Mouse (Mus musculus) forebrain, embryonic 15.5 days (tissue): ENCODE results near the gene Aldh1a1. TPM values are rescaled to one million over a fixed set of nuclear protein-coding genes. Genes with fewer than 3 reads are reported as not detected.

ENCODE experiments used
- ATAC-seq: fragments of 200-750 bp; cut with Nextera tagmentation; replicated peaks from 2 replicates; pipeline ENCODE4 v1.8.0; 2017; ENCODE audit warnings: mild to moderate bottlenecking, moderate TSS enrichment, moderate library complexity
- H3K27ac ChIP-seq: fragments of 300-500 bp; sonication (generic); replicated peaks from 2 replicates; pipeline ENCODE4 v1.5.1; 2015; ENCODE audit warnings: mild to moderate bottlenecking, inconsistent platforms
- H3K27me3 ChIP-seq: fragments of 300-500 bp; sonication (generic); 2 replicates; pipeline ENCODE4 v1.6.1; 2015; ENCODE audit warnings: inconsistent platforms
- H3K36me3 ChIP-seq: fragments of 300-500 bp; sonication (generic); 2 replicates; pipeline ENCODE4 v1.6.1; 2015; ENCODE audit warnings: mild to moderate bottlenecking, inconsistent platforms
- H3K4me1 ChIP-seq: fragments of 300-500 bp; sonication (generic); 2 replicates; pipeline ENCODE4 v1.6.1; 2015; ENCODE audit warnings: inconsistent platforms
- H3K4me2 ChIP-seq: fragments of 300-500 bp; sonication (generic); replicated peaks from 2 replicates; pipeline ENCODE4 v1.6.1; 2015; ENCODE audit warnings: mild to moderate bottlenecking, inconsistent platforms
- H3K4me3 ChIP-seq: fragments of 300-500 bp; sonication (generic); 2 replicates; pipeline ENCODE4 v1.5.1; 2015; ENCODE audit warnings: mild to moderate bottlenecking, inconsistent platforms
- H3K9ac ChIP-seq: fragments of 300-500 bp; sonication (generic); replicated peaks from 2 replicates; pipeline ENCODE4 v1.6.1; 2015; ENCODE audit warnings: mild to moderate bottlenecking, inconsistent platforms
- H3K9me3 ChIP-seq: fragments of 300-500 bp; sonication (generic); 2 replicates; pipeline ENCODE4 v1.6.1; 2016; ENCODE audit warnings: inconsistent platforms
- WGBS: fragments of 180-500 bp; shearing (Covaris S2); methylation state at CpG from one replicate; pipeline ENCODE4 v1.1.7; 2015; ENCODE audit warnings: mixed read lengths; 5-methylcytosine and 5-hydroxymethylcytosine counted together
- polyA plus RNA-seq: library from polyadenylated mRNA; unstranded; fragments of >200 nt; fragmentation: Nextera tagmentation; extraction: Ambion mirVana; gene quantifications from 2 replicates; pipeline ENCODE4 v1.2.1, GENCODE M21; 2015

Gene Aldh1a1
- polyA plus RNA-seq, 1 experiment from 2014 or later, result 0.45 TPM

- no peak overlapping the region for H3K4me2 ChIP-seq
- no peak overlapping the region for H3K9ac ChIP-seq
- H3K9me3 ChIP-seq, result no peaks in the 10 kb centered on the region
- no peaks in the 10 kb centered on the region for H3K4me1 ChIP-seq
- H3K4me3 ChIP-seq, result no peak overlapping the region
- ATAC-seq, result no peak
- H3K36me3 ChIP-seq, result no peaks in the 10 kb centered on the region
- no peaks in the 10 kb centered on the region for H3K27me3 ChIP-seq
- no peak overlapping the region for H3K27ac ChIP-seq
These were observed 66.0 kb downstream of the Aldh1a1 start for GRCm38 (mm10) chr19:20558544-20558943.

- no peaks in the 10 kb centered on the region for H3K27me3 ChIP-seq
- ATAC-seq, result no peak
These were observed 66.4 kb downstream of the Aldh1a1 start for GRCm38 (mm10) chr19:20558952-20559351.

GRCm38 (mm10) chr19:20559952-20560351 is 67.4 kb downstream of the Aldh1a1 start:
- H3K4me2 ChIP-seq, result no peak overlapping the region
- H3K27me3 ChIP-seq, result no peaks in the 10 kb centered on the region
- no peaks in the 10 kb centered on the region for H3K4me1 ChIP-seq
- no peaks in the 10 kb centered on the region for H3K36me3 ChIP-seq
- H3K27ac ChIP-seq, result no peak overlapping the region
- no peaks in the 10 kb centered on the region for H3K9me3 ChIP-seq
- 86% methylated on average over 2 of the region's 2 CpGs for WGBS
- ATAC-seq, result no peak
- H3K4me3 ChIP-seq, result no peak overlapping the region
- no peak overlapping the region for H3K9ac ChIP-seq

More at GRCm38 (mm10) chr19:20558952-20559351, 66.4 kb downstream of the Aldh1a1 start:
- Histone ChIP-seq H3K36me3 (no peaks in the 10 kb centered on the region), H3K9ac (no peak overlapping the region), H3K4me3 (no peak overlapping the region), H3K4me1 (no peaks in the 10 kb centered on the region), H3K27ac (no peak overlapping the region), H3K9me3 (no peaks in the 10 kb centered on the region), H3K4me2 (no peak overlapping the region)
- WGBS, result 78% methylated on average over 3 of the region's 3 CpGs

- Histone ChIP-seq H3K27me3 (no peaks in the 10 kb centered on the region), H3K9me3 (no peaks in the 10 kb centered on the region), H3K4me2 (no peak overlapping the region), H3K27ac (no peak overlapping the region), H3K9ac (no peak overlapping the region), H3K4me3 (no peak overlapping the region), H3K36me3 (no peaks in the 10 kb centered on the region), H3K4me1 (no peaks in the 10 kb centered on the region)
- no peak for ATAC-seq
These were observed 69.9 kb downstream of the Aldh1a1 start for GRCm38 (mm10) chr19:20562396-20562795.

- Histone ChIP-seq H3K27me3 (no peaks in the 10 kb centered on the region), H3K36me3 (no peaks in the 10 kb centered on the region), H3K4me1 (no peaks in the 10 kb centered on the region), H3K4me2 (no peak overlapping the region), H3K9me3 (no peaks in the 10 kb centered on the region), H3K27ac (no peak overlapping the region), H3K9ac (no peak overlapping the region), H3K4me3 (no peak overlapping the region)
- 86% methylated on average over 4 of the region's 4 CpGs for WGBS
- no peak for ATAC-seq
These were observed 73.8 kb downstream of the Aldh1a1 start for GRCm38 (mm10) chr19:20566294-20566693.

GRCm38 (mm10) chr19:20567039-20567438 is 74.5 kb downstream of the Aldh1a1 start:
- Histone ChIP-seq H3K4me3 (no peak overlapping the region), H3K9ac (no peak overlapping the region), H3K4me2 (no peak overlapping the region), H3K27me3 (no peaks in the 10 kb centered on the region), H3K4me1 (no peaks in the 10 kb centered on the region), H3K27ac (no peak overlapping the region), H3K9me3 (no peaks in the 10 kb centered on the region), H3K36me3 (no peaks in the 10 kb centered on the region)
- ATAC-seq, result no peak
- 96% methylated on average over 2 of the region's 2 CpGs for WGBS

GRCm38 (mm10) chr19:20576984-20577383 is 84.5 kb downstream of the Aldh1a1 start:
- H3K9me3 ChIP-seq, result no peaks in the 10 kb centered on the region
- H3K27ac ChIP-seq, result no peak overlapping the region
- no peaks in the 10 kb centered on the region for H3K36me3 ChIP-seq
- WGBS, result 82% methylated on average over 3 of the region's 3 CpGs
- H3K9ac ChIP-seq, result no peak overlapping the region
- no peak overlapping the region for H3K4me3 ChIP-seq
- no peak for ATAC-seq
- H3K4me1 ChIP-seq, result no peaks in the 10 kb centered on the region
- H3K27me3 ChIP-seq, result no peaks in the 10 kb centered on the region
- H3K4me2 ChIP-seq, result no peak overlapping the region

GRCm38 (mm10) chr19:20577429-20577828 is 84.9 kb downstream of the Aldh1a1 start:
- 78% methylated on average over 5 of the region's 5 CpGs for WGBS

GRCm38 (mm10) chr19:20599951-20600350 is 107.4 kb downstream of the Aldh1a1 start:
- no peak for ATAC-seq
- Histone ChIP-seq H3K27ac (no peak overlapping the region), H3K4me3 (no peak overlapping the region), H3K9ac (no peak overlapping the region), H3K9me3 (no peaks in the 10 kb centered on the region), H3K4me2 (no peak overlapping the region), H3K27me3 (no peaks in the 10 kb centered on the region), H3K4me1 (no peaks in the 10 kb centered on the region), H3K36me3 (no peaks in the 10 kb centered on the region)

More at GRCm38 (mm10) chr19:20577429-20577828, 84.9 kb downstream of the Aldh1a1 start:
- no peak overlapping the region for H3K27ac ChIP-seq
- no peaks in the 10 kb centered on the region for H3K27me3 ChIP-seq
- H3K4me1 ChIP-seq, result no peaks in the 10 kb centered on the region
- H3K4me3 ChIP-seq, result no peak overlapping the region
- no peak overlapping the region for H3K9ac ChIP-seq
- no peak overlapping the region for H3K4me2 ChIP-seq
- H3K9me3 ChIP-seq, result no peaks in the 10 kb centered on the region
- ATAC-seq, result no peak
- no peaks in the 10 kb centered on the region for H3K36me3 ChIP-seq

GRCm38 (mm10) chr19:20601739-20602138 is 109.2 kb downstream of the Aldh1a1 start:
- H3K9ac ChIP-seq, result no peak overlapping the region
- no peak overlapping the region for H3K27ac ChIP-seq
- H3K36me3 ChIP-seq, result no peaks in the 10 kb centered on the region
- no peaks in the 10 kb centered on the region for H3K9me3 ChIP-seq
- WGBS, result 74% methylated on average over 3 of the region's 3 CpGs
- H3K4me3 ChIP-seq, result no peak overlapping the region
- H3K4me1 ChIP-seq, result no peaks in the 10 kb centered on the region
- ATAC-seq, result no peak
- H3K4me2 ChIP-seq, result no peak overlapping the region
- no peaks in the 10 kb centered on the region for H3K27me3 ChIP-seq

GRCm38 (mm10) chr19:20603212-20603611 is 110.7 kb downstream of the Aldh1a1 start:
- H3K4me1 ChIP-seq, result no peaks in the 10 kb centered on the region
- no peaks in the 10 kb centered on the region for H3K27me3 ChIP-seq
- WGBS, result 82% methylated on average over 1 of the region's 1 CpGs
- no peaks in the 10 kb centered on the region for H3K36me3 ChIP-seq
- no peak overlapping the region for H3K27ac ChIP-seq
- no peak overlapping the region for H3K4me3 ChIP-seq
- no peak overlapping the region for H3K4me2 ChIP-seq
- H3K9me3 ChIP-seq, result no peaks in the 10 kb centered on the region
- H3K9ac ChIP-seq, result no peak overlapping the region
- ATAC-seq, result no peak

GRCm38 (mm10) chr19:20603866-20604265 is 111.4 kb downstream of the Aldh1a1 start:
- no peak for ATAC-seq
- 86% methylated on average over 2 of the region's 2 CpGs for WGBS
- Histone ChIP-seq H3K4me3 (no peak overlapping the region), H3K27ac (no peak overlapping the region), H3K9me3 (no peaks in the 10 kb centered on the region), H3K36me3 (no peaks in the 10 kb centered on the region), H3K27me3 (no peaks in the 10 kb centered on the region), H3K9ac (no peak overlapping the region), H3K4me1 (no peaks in the 10 kb centered on the region), H3K4me2 (no peak overlapping the region)

- Histone ChIP-seq H3K4me2 (no peak overlapping the region), H3K9ac (no peak overlapping the region), H3K27ac (no peak overlapping the region), H3K36me3 (no peaks in the 10 kb centered on the region), H3K9me3 (no peaks in the 10 kb centered on the region), H3K4me3 (no peak overlapping the region), H3K4me1 (no peaks in the 10 kb centered on the region), H3K27me3 (no peaks in the 10 kb centered on the region)
- 72% methylated on average over 3 of the region's 3 CpGs for WGBS
- no peak for ATAC-seq
These were observed 121.9 kb downstream of the Aldh1a1 start for GRCm38 (mm10) chr19:20614252-20614930.
